Mouse (Mus musculus) mature B cell (primary cell): ENCODE results near the gene Gm3685.
"Not testable (repeated sequence)": the region's sequence is repeated elsewhere in the genome, so short reads cannot be mapped to it uniquely, and the experiment has no call there.

Experiments
- in situ Hi-C: fragments of 300-500 bp; cut with MboI; formaldehyde crosslinking; loops from 2 replicates; pipeline ENCODE4 v1.14.3; 2019

Gene Gm3685

DNA sequence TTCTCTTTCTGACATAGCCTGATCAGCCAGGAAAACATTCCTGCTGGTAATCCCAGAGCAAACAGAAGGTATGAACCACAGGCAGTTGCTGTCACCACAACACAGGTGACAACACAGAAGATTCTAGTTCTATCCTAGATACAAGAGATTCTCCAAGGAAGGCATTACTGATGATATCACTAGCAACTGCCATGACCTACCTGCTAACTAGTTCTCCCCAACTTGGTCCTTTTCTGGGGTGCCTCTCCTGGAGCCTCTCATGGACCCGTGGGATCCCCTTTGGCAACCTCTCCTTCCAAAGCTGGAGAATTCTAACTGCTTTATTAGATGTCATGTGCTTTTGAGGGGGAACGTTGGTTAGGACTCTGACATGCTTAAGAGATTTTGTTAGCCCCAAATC is at the start of gene Gm3685:
Gm3685 (minus strand) TSS at position 101 of the 400 bp plus-strand sequence.
- in situ Hi-C loops, result not testable (repeated sequence)

GRCm38 (mm10) chr14:7026781-7027749 is 17.7 kb downstream of the Gm3685 start, which contains the start of gene Gm10406:
Gene Gm10406 (minus strand): TSS chr14:7027449.
- in situ Hi-C loops, result not testable (repeated sequence)

DNA sequence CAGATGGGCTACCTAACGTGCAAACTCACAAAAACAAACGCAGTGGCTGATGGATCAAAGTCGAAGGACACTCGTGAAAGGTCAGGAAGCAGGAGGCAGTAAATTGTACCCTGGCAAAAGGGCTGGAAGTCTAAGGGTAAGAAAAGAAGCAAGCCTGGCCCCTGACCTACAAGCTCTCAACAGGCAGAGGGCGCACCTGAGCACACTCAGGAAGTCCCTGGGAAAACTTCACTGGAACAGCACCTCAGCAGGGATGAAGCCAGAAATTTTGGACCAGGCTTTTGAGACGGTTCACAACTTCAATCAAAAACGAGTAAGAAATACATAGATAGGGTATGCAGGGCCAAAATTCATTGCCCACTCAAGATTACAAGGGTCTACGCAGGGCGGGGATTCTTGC is 18.5 kb downstream of the Gm3685 start:
- in situ Hi-C loops, result not testable (repeated sequence)
